Mouse (Mus musculus): ENCODE data around the gene Relt. TPM values are rescaled to one million over a fixed set of nuclear protein-coding genes. Genes with fewer than 3 reads are reported as not detected.
A peak's percentile ranks its signal among the peaks of the same experiment; 100 is the strongest.
"Not testable (repeated sequence)": the region's sequence is repeated elsewhere in the genome, so short reads cannot be mapped to it uniquely, and the experiment has no call there.

Gene Relt
- polyA plus RNA-seq, 1 experiment: 77.5 TPM

DNA sequence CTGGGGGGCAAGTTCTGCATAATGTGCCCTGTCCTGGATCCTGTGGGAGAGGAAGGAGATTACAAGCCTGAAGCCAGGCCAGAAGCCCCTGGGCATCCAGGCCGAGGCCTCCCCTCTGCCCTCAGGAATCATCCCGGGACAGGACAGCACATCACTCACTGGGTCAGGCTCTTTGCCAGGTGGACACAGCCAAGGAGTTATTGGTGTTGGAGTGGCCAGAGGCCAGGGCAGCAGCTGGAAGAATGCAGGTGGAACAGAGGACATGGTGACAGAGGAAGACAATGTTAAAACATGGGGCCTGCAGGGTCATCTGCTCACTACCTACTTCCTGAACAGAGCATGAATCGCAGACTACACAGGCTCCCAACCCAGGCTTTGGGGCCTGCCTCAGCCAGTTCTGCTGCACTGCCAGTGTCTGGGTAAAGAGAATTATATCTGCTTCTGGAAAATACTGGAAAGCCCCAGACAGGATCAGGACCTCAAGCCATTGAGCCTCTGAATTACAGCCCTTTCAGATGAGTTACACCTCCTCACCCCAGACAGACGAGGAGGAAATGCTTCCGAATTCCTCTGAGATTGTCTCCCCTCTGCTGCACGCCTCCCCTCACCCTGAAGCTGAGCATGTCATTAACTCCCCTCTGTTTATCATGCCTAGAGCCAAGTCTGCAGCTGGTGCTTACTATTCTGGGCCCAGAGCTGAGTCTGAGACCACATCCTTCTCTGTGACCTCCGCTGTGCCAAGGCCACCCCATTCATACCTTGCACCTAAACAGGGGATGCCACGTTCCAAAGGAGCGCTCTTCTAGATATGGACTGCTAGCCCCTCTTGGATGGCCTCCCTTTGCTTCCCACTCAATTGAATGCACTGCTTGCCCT is 11.5 kb downstream of the Relt start:
- peaks cover 5% of the 10 kb centered on the region; the same call in 1 of the 2 replicates for H3K36me3 ChIP-seq (ENCODE audit: control insufficient read depth, insufficient read depth, low read length)
- no peak overlapping the region for H3K27ac ChIP-seq (ENCODE audit: control insufficient read depth, insufficient read depth, low read length)
- 64% methylated on average over 9 of the region's 9 CpGs for WGBS
- DNase-seq: no peak
- H3K27me3 ChIP-seq (ENCODE audit: control insufficient read depth, insufficient read depth, low read length): no peaks in the 10 kb centered on the region
- H3K4me1 ChIP-seq (replicated peaks; ENCODE audit: control insufficient read depth, insufficient read depth, low read length): peaks cover 54% of the 10 kb centered on the region
- no peak overlapping the region for H3K4me3 ChIP-seq (ENCODE audit: control insufficient read depth, insufficient read depth, low read length)
- TF ChIP-seq POLR2A (IDR thresholded peaks at IDR 0.05; ENCODE audit: control insufficient read depth, extremely low read depth, insufficient read depth, low read length, poor library complexity) (no peak), CTCF (IDR thresholded peaks at IDR 0.05; ENCODE audit: borderline replicate concordance, control insufficient read depth, extremely low read depth, insufficient read depth, low read length, poor library complexity) (no peak)

DNA sequence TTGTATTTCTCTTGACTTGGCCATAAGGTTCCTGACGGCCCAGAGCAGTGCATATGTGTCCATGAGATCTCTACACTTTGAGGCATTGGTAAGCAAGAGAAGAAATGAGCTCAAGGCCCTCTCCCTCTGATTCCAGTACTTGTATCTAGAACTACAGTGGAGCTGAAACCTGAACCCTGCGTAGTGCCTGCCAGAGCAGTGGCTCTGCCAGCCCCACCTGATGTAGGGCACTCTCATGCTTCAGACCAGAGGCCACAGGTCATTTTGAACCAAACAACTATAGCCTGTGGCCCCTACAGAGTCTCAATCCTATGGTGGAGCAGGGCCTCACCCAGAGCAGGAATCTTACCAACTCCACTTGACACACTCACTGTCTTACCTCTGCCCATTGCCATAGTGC is 13.7 kb downstream of the Relt start:
- no peak overlapping the region for H3K4me3 ChIP-seq (ENCODE audit: control insufficient read depth, insufficient read depth, low read length)
- DNase-seq: no peak
- TF ChIP-seq CTCF (IDR thresholded peaks at IDR 0.05; ENCODE audit: borderline replicate concordance, control insufficient read depth, extremely low read depth, insufficient read depth, low read length, poor library complexity) (no peak), POLR2A (IDR thresholded peaks at IDR 0.05; ENCODE audit: control insufficient read depth, extremely low read depth, insufficient read depth, low read length, poor library complexity) (no peak)
- no peak overlapping the region for H3K27ac ChIP-seq (ENCODE audit: control insufficient read depth, insufficient read depth, low read length)
- H3K36me3 ChIP-seq (ENCODE audit: control insufficient read depth, insufficient read depth, low read length): peaks cover 5% of the 10 kb centered on the region; the same call in 1 of the 2 replicates
- 95% methylated on average over 2 of the region's 2 CpGs for WGBS
- no peaks in the 10 kb centered on the region for H3K27me3 ChIP-seq (ENCODE audit: control insufficient read depth, insufficient read depth, low read length)
- H3K4me1 ChIP-seq (replicated peaks; ENCODE audit: control insufficient read depth, insufficient read depth, low read length): peaks cover 42% of the 10 kb centered on the region

DNA sequence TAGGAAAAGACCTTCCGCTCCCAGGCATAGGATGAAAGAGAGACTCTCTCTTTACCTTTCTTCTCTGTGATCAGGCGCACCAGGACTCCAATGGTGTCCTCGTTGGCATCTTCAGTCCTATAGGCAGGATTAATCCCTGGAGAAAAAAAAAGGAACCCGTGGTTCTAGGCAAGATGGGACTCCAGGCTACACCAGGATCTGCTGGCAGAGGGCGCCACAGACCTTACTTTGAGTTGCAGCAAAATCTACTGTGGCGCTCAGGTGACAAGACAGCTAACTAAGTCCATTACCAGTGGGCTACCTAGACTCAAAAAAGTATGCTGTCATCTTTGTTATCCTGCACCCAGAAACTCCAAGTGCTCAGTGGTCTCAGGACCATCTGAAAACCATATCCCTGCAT is 14.5 kb downstream of the Relt start:
- WGBS: 52% methylated on average over 6 of the region's 6 CpGs
- peaks cover 34% of the 10 kb centered on the region for H3K4me1 ChIP-seq (replicated peaks; ENCODE audit: control insufficient read depth, insufficient read depth, low read length)
- H3K27ac ChIP-seq (ENCODE audit: control insufficient read depth, insufficient read depth, low read length): no peak overlapping the region
- peak; percentile 30; the same call in 1 of the 2 replicates for TF ChIP-seq CTCF (IDR thresholded peaks at IDR 0.05; ENCODE audit: borderline replicate concordance, control insufficient read depth, extremely low read depth, insufficient read depth, low read length, poor library complexity)
- no peak for TF ChIP-seq POLR2A (IDR thresholded peaks at IDR 0.05; ENCODE audit: control insufficient read depth, extremely low read depth, insufficient read depth, low read length, poor library complexity)
- H3K36me3 ChIP-seq (ENCODE audit: control insufficient read depth, insufficient read depth, low read length): peaks cover 5% of the 10 kb centered on the region; the same call in 1 of the 2 replicates
- peak; percentile 75 for DNase-seq
- no peaks in the 10 kb centered on the region for H3K27me3 ChIP-seq (ENCODE audit: control insufficient read depth, insufficient read depth, low read length)
- no peak overlapping the region for H3K4me3 ChIP-seq (ENCODE audit: control insufficient read depth, insufficient read depth, low read length)

DNA sequence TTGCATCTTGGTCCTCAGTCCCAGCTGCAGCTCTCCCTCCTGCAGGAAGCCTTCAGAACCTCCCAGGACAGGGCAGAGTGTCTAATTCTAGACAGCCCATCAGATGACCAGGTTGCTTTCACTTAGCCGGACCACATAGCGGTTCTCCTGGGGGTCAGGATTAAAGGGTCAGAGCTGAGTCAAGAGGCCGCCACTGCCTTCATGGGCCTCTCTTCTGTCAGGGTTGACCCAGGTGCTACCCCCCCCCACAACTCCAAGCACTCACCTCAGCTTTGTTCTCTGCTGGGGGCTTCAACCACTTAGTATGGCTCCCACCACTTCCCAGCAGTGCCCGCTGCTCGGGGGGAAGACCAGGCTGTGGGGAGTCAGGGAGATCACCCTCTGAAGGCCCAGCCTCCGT is 16.1 kb downstream of the Relt start:
- no peaks in the 10 kb centered on the region for H3K27me3 ChIP-seq (ENCODE audit: control insufficient read depth, insufficient read depth, low read length)
- no peak overlapping the region for H3K27ac ChIP-seq (ENCODE audit: control insufficient read depth, insufficient read depth, low read length)
- no peak for DNase-seq
- H3K4me1 ChIP-seq (replicated peaks; ENCODE audit: control insufficient read depth, insufficient read depth, low read length): peaks cover 18% of the 10 kb centered on the region
- no peak overlapping the region for H3K4me3 ChIP-seq (ENCODE audit: control insufficient read depth, insufficient read depth, low read length)
- no peak for TF ChIP-seq POLR2A (IDR thresholded peaks at IDR 0.05; ENCODE audit: control insufficient read depth, extremely low read depth, insufficient read depth, low read length, poor library complexity)
- no peak for TF ChIP-seq CTCF (IDR thresholded peaks at IDR 0.05; ENCODE audit: borderline replicate concordance, control insufficient read depth, extremely low read depth, insufficient read depth, low read length, poor library complexity)
- over 99% methylated on average over 6 of the region's 6 CpGs for WGBS
- H3K36me3 ChIP-seq (ENCODE audit: control insufficient read depth, insufficient read depth, low read length): peaks cover 5% of the 10 kb centered on the region; the same call in 1 of the 2 replicates

DNA sequence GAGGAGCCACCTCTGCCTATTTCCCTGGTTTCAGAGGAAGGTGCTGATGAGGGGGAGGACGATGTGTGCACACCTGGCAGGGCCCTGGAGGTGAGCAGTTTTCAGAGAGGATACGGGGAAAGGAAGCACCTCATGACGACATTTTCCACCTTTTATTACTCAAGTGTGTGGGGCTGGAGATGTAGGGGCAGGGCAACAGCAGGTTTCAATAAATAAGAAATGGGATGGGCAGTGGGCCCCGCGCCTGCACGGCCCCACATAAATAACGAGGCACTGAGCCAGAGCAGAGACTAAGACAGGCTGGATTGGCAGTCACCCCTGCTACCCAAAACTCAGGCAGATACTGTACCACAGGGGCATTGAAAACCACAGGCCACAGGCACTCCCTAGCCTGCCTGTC is 17.2 kb downstream of the Relt start:
- DNase-seq; H3K4me1 ChIP-seq (replicated peaks; ENCODE audit: control insufficient read depth, insufficient read depth, low read length); H3K27ac ChIP-seq (ENCODE audit: control insufficient read depth, insufficient read depth, low read length); H3K27me3 ChIP-seq (ENCODE audit: control insufficient read depth, insufficient read depth, low read length); H3K36me3 ChIP-seq (ENCODE audit: control insufficient read depth, insufficient read depth, low read length); H3K4me3 ChIP-seq (ENCODE audit: control insufficient read depth, insufficient read depth, low read length): not testable (repeated sequence)
- 46% methylated on average over 7 of the region's 7 CpGs for WGBS

DNA sequence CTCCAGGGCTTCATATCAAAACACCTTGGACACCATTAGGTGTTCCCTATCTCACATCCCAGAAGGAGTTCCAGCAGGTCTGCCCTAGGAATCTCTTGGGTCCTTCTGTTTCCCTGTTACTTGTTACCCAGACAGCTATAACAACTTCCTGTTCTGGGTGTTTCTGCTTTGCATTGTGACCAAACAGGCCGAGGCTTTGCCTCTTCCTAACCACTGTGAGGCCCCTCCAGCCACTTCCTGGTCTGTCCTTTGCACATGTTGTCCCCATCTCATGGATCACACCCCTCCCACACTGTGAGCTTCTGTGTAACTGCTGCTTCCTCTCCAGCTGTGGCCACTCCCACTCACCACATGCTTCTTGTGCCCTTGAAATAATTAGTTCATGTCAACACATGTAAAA is 17.8 kb downstream of the Relt start:
- peaks cover 9% of the 10 kb centered on the region for H3K4me1 ChIP-seq (replicated peaks; ENCODE audit: control insufficient read depth, insufficient read depth, low read length)
- H3K36me3 ChIP-seq (ENCODE audit: control insufficient read depth, insufficient read depth, low read length): peaks cover 5% of the 10 kb centered on the region; the same call in 1 of the 2 replicates
- 0% methylated on average over 1 of the region's 1 CpGs for WGBS
- TF ChIP-seq CTCF (IDR thresholded peaks at IDR 0.05; ENCODE audit: borderline replicate concordance, control insufficient read depth, extremely low read depth, insufficient read depth, low read length, poor library complexity) (no peak), POLR2A (IDR thresholded peaks at IDR 0.05; ENCODE audit: control insufficient read depth, extremely low read depth, insufficient read depth, low read length, poor library complexity) (no peak)
- no peak overlapping the region for H3K27ac ChIP-seq (ENCODE audit: control insufficient read depth, insufficient read depth, low read length)
- H3K4me3 ChIP-seq (ENCODE audit: control insufficient read depth, insufficient read depth, low read length): no peak overlapping the region
- H3K27me3 ChIP-seq (ENCODE audit: control insufficient read depth, insufficient read depth, low read length): no peaks in the 10 kb centered on the region
- DNase-seq: no peak

Measured in thymus, adult 2 months (tissue).